Mouse (Mus musculus) liver, embryonic 14.5 days (tissue): ENCODE results near the gene Bbs9. TPM values are rescaled to one million over a fixed set of nuclear protein-coding genes. Genes with fewer than 3 reads are reported as not detected.

Source experiments
- ATAC-seq: fragments of 200-750 bp; cut with Nextera tagmentation; 2 replicates; pipeline ENCODE4 v1.8.0; 2017; ENCODE audit warnings: moderate number of reproducible peaks, mild to moderate bottlenecking, moderate library complexity; ENCODE audit not compliant: insufficient read depth
- DNase-seq, 3 experiments: peaks; one replicate each; pipeline ENCODE4 v3.0.0-alpha.2; 2012 to 2013; ENCODE audit warnings: low read depth in 3 of 3, low spot score in 3 of 3
- H3K27ac ChIP-seq: fragments of 300-500 bp; sonication (generic); 2 replicates; pipeline ENCODE4 v1.5.1; 2014; ENCODE audit warnings: moderate library complexity, mild to moderate bottlenecking, control low read depth, inconsistent platforms
- H3K27me3 ChIP-seq: fragments of 300-500 bp; sonication (generic); 2 replicates; pipeline ENCODE4 v1.6.1; 2014; ENCODE audit warnings: mild to moderate bottlenecking, low read length, moderate library complexity; ENCODE audit not compliant: control insufficient read depth, insufficient read depth
- H3K36me3 ChIP-seq: fragments of 300-500 bp; sonication (generic); replicated peaks from 2 replicates; pipeline ENCODE4 v1.6.1; 2014; ENCODE audit warnings: low read depth; ENCODE audit not compliant: control insufficient read depth, insufficient read depth
- H3K4me1 ChIP-seq, 2 experiments: fragments of 200-500 bp in 1 of 2; fragments of 300-500 bp in 1 of 2; sonication (generic) in 1 of 2; replicated peaks; 2 replicates each; pipeline ENCODE4 v1.6.1; 2012 to 2014; ENCODE audit warnings: antibody characterized with exemption in 1 of 2, inconsistent platforms in 1 of 2, low read length in 1 of 2; ENCODE audit not compliant: control insufficient read depth in 2 of 2, insufficient read depth in 2 of 2
- H3K4me2 ChIP-seq: fragments of 300-500 bp; sonication (generic); 2 replicates; pipeline ENCODE4 v1.6.1; 2014; ENCODE audit warnings: low read depth, mild to moderate bottlenecking, control low read depth, moderate library complexity
- H3K4me3 ChIP-seq, 2 experiments: fragments of 200-500 bp in 1 of 2; fragments of 300-500 bp in 1 of 2; sonication (generic) in 1 of 2; 2 replicates each; pipeline ENCODE4 v1.5.1; 2012 to 2014; ENCODE audit warnings: low read depth in 2 of 2, low read length in 2 of 2, mild to moderate bottlenecking in 2 of 2, control low read depth in 1 of 2, inconsistent platforms in 1 of 2, moderate library complexity in 1 of 2; ENCODE audit not compliant: insufficient read depth in 1 of 2
- H3K9ac ChIP-seq: fragments of 300-500 bp; sonication (generic); replicated peaks from 2 replicates; pipeline ENCODE4 v1.6.1; 2014; ENCODE audit warnings: mild to moderate bottlenecking, control low read depth, moderate library complexity
- H3K9me3 ChIP-seq: fragments of 300-500 bp; sonication (generic); 2 replicates; pipeline ENCODE4 v1.6.1; 2016; ENCODE audit warnings: low read length, mixed read lengths; ENCODE audit not compliant: control insufficient read depth
- CTCF ChIP-seq: IDR thresholded peaks from 2 replicates; pipeline ENCODE4 v1.5.1; 2016; ENCODE audit warnings: antibody characterized with exemption, low read depth, control low read depth
- EP300 ChIP-seq: IDR thresholded peaks from 2 replicates; pipeline ENCODE4 v1.6.1; 2016; ENCODE audit warnings: antibody characterized with exemption, low read depth
- WGBS: fragments of 180-500 bp; shearing (Covaris S2); extraction: QIAGEN DNeasy Blood & Tissue Kit; methylation state at CpG from one replicate; pipeline ENCODE4 v1.1.7; 2014; ENCODE audit not compliant: insufficient replicate concordance; 5-methylcytosine and 5-hydroxymethylcytosine counted together
- polyA plus RNA-seq, 2 experiments: library from polyadenylated mRNA; depleted of rRNA in 1 of 2; stranded (reverse) in 1 of 2; unstranded in 1 of 2; fragments of >200 nt; fragmentation: Nextera tagmentation in 1 of 2; extraction: Ambion mirVana in 1 of 2; gene quantifications; 2 replicates each; pipeline versions ENCODE4 v1.2.1 to v1.2.3; 2012 to 2014

Gene Bbs9
- polyA plus RNA-seq, 2 experiments = 2.2 to 2.3 TPM

DNA sequence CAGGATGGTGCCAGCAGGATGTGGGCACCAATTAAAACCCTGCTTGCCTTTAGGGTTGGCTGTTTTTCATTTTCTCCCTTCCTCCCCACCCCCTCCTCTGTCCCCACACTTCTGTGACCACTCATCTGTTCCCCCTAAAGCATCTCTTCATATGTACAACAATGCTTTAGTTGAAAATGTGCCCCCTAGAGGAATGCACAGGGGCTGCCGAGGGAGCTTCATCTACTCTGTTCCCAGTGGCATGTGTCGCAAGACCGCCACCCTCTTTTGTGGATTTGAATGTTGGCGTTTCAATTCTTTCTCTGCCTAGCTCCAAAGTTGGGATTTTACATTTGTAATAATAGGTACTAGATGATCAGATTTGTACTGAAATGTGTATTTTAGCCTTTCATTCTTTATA lies 204.0 kb downstream of the Bbs9 start:
- Histone ChIP-seq H3K27me3 (no peaks in the 10 kb centered on the region), H3K9ac (no peak overlapping the region), H3K4me3 (no peak overlapping the region), H3K36me3 (no peaks in the 10 kb centered on the region), H3K9me3 (no peaks in the 10 kb centered on the region), H3K27ac (no peak overlapping the region), H3K4me1 (peaks cover 0 to 11% of the 10 kb centered on the region in 2 experiments; a peak in 2 of 4 replicates), H3K4me2 (no peak overlapping the region; the same call in 1 of the 2 replicates)
- ATAC-seq (no peak), DNase-seq (no peak)
- TF ChIP-seq EP300 = no peak
- TF ChIP-seq CTCF = no peak; the same call in 1 of the 2 replicates
- 75% methylated on average over 4 of the region's 4 CpGs for WGBS

GRCm38 (mm10) chr9:22680031-22680430 lies 204.5 kb downstream of the Bbs9 start:
- Histone ChIP-seq H3K27me3 (no peaks in the 10 kb centered on the region), H3K4me3 (no peak overlapping the region), H3K4me1 (peaks cover 0 to 11% of the 10 kb centered on the region in 2 experiments; a peak in 2 of 4 replicates), H3K9ac (no peak overlapping the region), H3K9me3 (no peaks in the 10 kb centered on the region), H3K36me3 (no peaks in the 10 kb centered on the region), H3K4me2 (no peak overlapping the region; the same call in 1 of the 2 replicates), H3K27ac (no peak overlapping the region)
- DNase-seq = peak in 2 of 3 experiments; percentile 12 to 17
- TF ChIP-seq EP300 (no peak), CTCF (no peak)
- peak; percentile 67 for ATAC-seq
- WGBS = 42% methylated on average over 12 of the region's 12 CpGs

DNA sequence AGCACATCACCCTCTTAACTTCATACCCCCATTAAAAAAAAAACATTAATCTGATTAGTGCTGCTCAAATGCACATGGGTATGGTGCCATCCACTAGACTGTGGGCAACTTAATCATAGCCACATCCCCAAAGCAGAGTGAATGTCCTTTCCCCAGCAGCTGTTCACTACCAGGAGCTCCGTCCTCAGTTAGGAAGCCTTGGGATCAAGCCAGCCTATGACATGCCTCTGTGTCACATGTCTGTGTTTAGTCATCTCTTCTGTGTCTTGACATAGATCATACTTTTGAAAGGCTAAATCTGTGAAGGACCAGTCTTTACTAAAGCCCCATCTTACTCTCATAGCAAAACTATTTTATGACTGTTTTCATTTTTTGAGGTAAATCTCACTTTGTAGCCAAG lies 205.0 kb downstream of the Bbs9 start:
- WGBS = 74% methylated on average over 1 of the region's 1 CpGs

GRCm38 (mm10) chr9:22683786-22684185 lies 208.3 kb downstream of the Bbs9 start:
- TF ChIP-seq EP300 = no peak
- TF ChIP-seq CTCF = no peak
- H3K27ac ChIP-seq = no peak overlapping the region
- no peaks in the 10 kb centered on the region for H3K9me3 ChIP-seq
- no peak overlapping the region for H3K4me2 ChIP-seq
- no peaks in the 10 kb centered on the region for H3K27me3 ChIP-seq
- no peak overlapping the region for H3K4me3 ChIP-seq
- ATAC-seq (no peak), DNase-seq (no peak)
- 59% methylated on average over 3 of the region's 3 CpGs for WGBS
- H3K4me1 ChIP-seq = peaks cover 0 to 11% of the 10 kb centered on the region in 2 experiments; a peak in 2 of 4 replicates
- no peak overlapping the region for H3K9ac ChIP-seq
- H3K36me3 ChIP-seq = no peaks in the 10 kb centered on the region

More for the DNA sequence above, 205.0 kb downstream of the Bbs9 start:
- DNase-seq (no peak), ATAC-seq (no peak)
- Histone ChIP-seq H3K4me3 (no peak overlapping the region), H3K27ac (no peak overlapping the region), H3K36me3 (no peaks in the 10 kb centered on the region), H3K4me2 (no peak overlapping the region), H3K9me3 (no peaks in the 10 kb centered on the region), H3K4me1 (peaks cover 0 to 11% of the 10 kb centered on the region in 2 experiments; a peak in 2 of 4 replicates), H3K9ac (no peak overlapping the region), H3K27me3 (no peaks in the 10 kb centered on the region)
- TF ChIP-seq CTCF (no peak), EP300 (no peak)

- Histone ChIP-seq H3K4me3 (no peak overlapping the region), H3K9ac (no peak overlapping the region), H3K4me1 (no peaks in the 10 kb centered on the region), H3K27ac (no peak overlapping the region), H3K27me3 (no peaks in the 10 kb centered on the region), H3K4me2 (no peak overlapping the region), H3K36me3 (no peaks in the 10 kb centered on the region), H3K9me3 (no peaks in the 10 kb centered on the region)
- 55% methylated on average over 6 of the region's 6 CpGs for WGBS
- no peak for ATAC-seq
- no peak for TF ChIP-seq CTCF
- no peak for TF ChIP-seq EP300
- DNase-seq = no peak
These were observed 211.4 kb downstream of the Bbs9 start for GRCm38 (mm10) chr9:22686765-22687472.
